Mouse (Mus musculus) lung, embryonic 16.5 days (tissue): ENCODE measurements at regions not wholly inside any gene's neighbourhood (a gene's known extent, or its start where the extent isn't known, plus 50 kb on each side); places are given as distances from the start of the nearest gene placed in this dataset.

Source experiments
- ATAC-seq: fragments of 200-750 bp; cut with Nextera tagmentation; 2 replicates; pipeline ENCODE4 v1.8.0; 2017; ENCODE audit warnings: low read depth, mild to moderate bottlenecking, moderate library complexity
- H3K27ac ChIP-seq: fragments of 300-500 bp; sonication (generic); 2 replicates; pipeline ENCODE4 v1.5.1; 2014; ENCODE audit warnings: mild to moderate bottlenecking, control low read depth, low read length
- H3K27me3 ChIP-seq: fragments of 300-500 bp; sonication (generic); 2 replicates; pipeline ENCODE4 v1.6.1; 2014; ENCODE audit warnings: low read depth, low read length, mixed read lengths; ENCODE audit not compliant: control insufficient read depth, insufficient read depth
- H3K36me3 ChIP-seq: fragments of 300-500 bp; sonication (generic); 2 replicates; pipeline ENCODE4 v1.6.1; 2014; ENCODE audit warnings: low read length; ENCODE audit not compliant: control insufficient read depth, insufficient read depth
- H3K4me1 ChIP-seq: fragments of 300-500 bp; sonication (generic); replicated peaks from 2 replicates; pipeline ENCODE4 v1.6.1; 2014; ENCODE audit warnings: low read length, mixed read lengths; ENCODE audit not compliant: control insufficient read depth, insufficient read depth
- H3K4me2 ChIP-seq: fragments of 300-500 bp; sonication (generic); 2 replicates; pipeline ENCODE4 v1.6.1; 2014; ENCODE audit warnings: low read depth, low read length, control low read depth
- H3K4me3 ChIP-seq: fragments of 300-500 bp; sonication (generic); 2 replicates; pipeline ENCODE4 v1.5.1; 2014; ENCODE audit warnings: mild to moderate bottlenecking, low read length, control low read depth
- H3K9ac ChIP-seq: fragments of 300-500 bp; sonication (generic); 2 replicates; pipeline ENCODE4 v1.6.1; 2014; ENCODE audit warnings: low read length, control low read depth
- H3K9me3 ChIP-seq: fragments of 300-500 bp; sonication (generic); 2 replicates; pipeline ENCODE4 v1.6.1; 2016; ENCODE audit warnings: low read length; ENCODE audit not compliant: control insufficient read depth
- WGBS: fragments of 180-500 bp; shearing (Covaris S2); extraction: QIAGEN DNeasy Blood & Tissue Kit; methylation state at CpG from one replicate; pipeline ENCODE4 v1.1.7; 2014; 5-methylcytosine and 5-hydroxymethylcytosine counted together

DNA sequence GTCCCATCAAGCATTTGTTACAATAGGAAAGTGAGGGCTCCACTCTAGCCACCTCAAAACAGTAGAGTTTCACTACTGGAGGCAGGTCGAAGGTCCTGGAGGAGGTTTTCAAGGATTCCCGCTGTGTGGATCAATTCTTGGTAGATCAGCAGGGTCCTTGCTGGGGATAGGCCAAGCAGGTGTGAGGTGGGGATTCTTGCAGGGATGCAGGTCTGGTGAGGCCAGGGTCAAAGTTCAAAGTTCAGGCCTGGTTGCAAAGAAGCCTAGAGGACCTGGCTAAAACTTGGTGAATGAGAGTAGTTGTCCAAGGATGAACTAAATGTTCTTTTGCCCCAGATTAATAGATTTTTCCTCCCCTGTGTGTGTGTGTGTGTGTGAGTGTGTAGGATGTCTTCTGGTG, 70.9 kb upstream of the Sulf2 start:
- Histone ChIP-seq H3K27ac (no peak overlapping the region), H3K27me3 (no peaks in the 10 kb centered on the region), H3K4me1 (0 out of 2 replicates have a peak, but pooled peaks cover 2% of the 10 kb centered on the region)

DNA sequence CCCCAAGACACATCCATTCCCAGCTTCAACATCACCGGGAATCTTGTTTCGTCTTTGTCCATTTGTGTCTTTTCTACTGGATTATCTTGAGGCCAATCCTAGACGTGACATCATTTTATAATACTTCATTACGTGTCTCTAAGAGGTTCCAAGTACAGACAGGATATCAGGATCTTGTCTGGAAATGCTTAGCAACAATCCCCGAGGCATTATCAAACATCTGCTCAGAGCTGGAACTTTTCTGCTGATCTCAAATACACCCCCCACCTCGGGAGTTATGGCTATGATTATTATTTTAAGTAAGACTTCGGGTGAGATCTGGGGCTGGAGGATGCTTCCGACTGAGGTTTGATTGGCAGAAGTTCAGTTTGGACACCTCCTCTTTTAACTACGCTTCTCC, 69.9 kb upstream of the Sulf2 start:
- no peaks in the 10 kb centered on the region for H3K9me3 ChIP-seq
- WGBS, result 72% methylated on average over 9 of the region's 9 CpGs
- no peak for ATAC-seq
- no peaks in the 10 kb centered on the region for H3K27me3 ChIP-seq
- no peaks in the 10 kb centered on the region for H3K36me3 ChIP-seq
- 0 out of 2 replicates have a peak, but pooled peaks cover 2% of the 10 kb centered on the region for H3K4me1 ChIP-seq
- H3K9ac ChIP-seq, result no peak overlapping the region
- no peak overlapping the region for H3K27ac ChIP-seq
- no peak overlapping the region for H3K4me2 ChIP-seq
- no peak overlapping the region for H3K4me3 ChIP-seq

More for the DNA sequence above, 70.9 kb upstream of the Sulf2 start:
- Histone ChIP-seq H3K4me3 (no peak overlapping the region), H3K36me3 (no peaks in the 10 kb centered on the region), H3K9me3 (no peaks in the 10 kb centered on the region), H3K9ac (no peak overlapping the region), H3K4me2 (no peak overlapping the region)
- no peak for ATAC-seq
- 97% methylated on average over 2 of the region's 2 CpGs for WGBS

DNA sequence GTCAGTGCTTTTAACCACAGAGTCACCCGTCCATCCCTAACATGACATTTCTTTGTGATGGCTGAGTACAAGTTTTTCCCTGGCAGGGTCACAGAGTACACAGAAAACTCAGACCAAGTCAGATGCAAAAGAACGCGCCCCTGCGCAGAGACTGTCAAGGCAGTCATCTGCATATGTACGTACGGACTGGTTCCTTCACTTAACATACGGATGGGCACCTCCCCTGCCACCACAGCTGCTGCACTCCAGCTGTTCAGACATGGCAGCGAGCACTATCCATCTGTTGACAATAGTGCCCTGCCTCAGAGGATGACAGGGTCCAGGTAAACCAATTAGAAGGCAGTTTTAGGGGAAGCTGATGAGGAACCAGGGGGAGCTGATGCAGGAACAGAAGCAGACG, 63.3 kb upstream of the Sulf2 start:
- no peaks in the 10 kb centered on the region for H3K4me1 ChIP-seq
- no peak for ATAC-seq
- H3K4me2 ChIP-seq, result no peak overlapping the region
- WGBS, result 72% methylated on average over 9 of the region's 9 CpGs
- no peaks in the 10 kb centered on the region for H3K36me3 ChIP-seq
- H3K27ac ChIP-seq, result no peak overlapping the region
- H3K27me3 ChIP-seq, result no peaks in the 10 kb centered on the region
- H3K9me3 ChIP-seq, result no peaks in the 10 kb centered on the region
- H3K9ac ChIP-seq, result no peak overlapping the region
- H3K4me3 ChIP-seq, result no peak overlapping the region

DNA sequence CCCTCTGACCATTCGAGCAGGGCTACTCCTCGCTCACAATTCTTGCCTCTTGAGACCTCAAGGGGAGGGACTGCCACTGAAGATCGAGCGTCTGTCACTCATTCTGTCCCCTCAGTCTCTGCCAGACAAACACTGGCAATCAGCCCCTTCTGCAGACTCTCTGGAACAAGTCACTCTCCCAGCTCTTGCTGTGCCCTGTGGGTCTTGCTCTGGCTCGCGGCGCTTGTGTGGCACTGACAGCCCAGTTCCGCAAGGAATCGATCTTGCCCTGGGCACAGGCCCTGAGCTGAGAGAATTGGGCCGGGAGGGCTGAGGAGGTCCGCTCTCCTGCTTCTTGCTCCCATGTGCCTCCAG, 61.0 kb upstream of the Sulf2 start:
- Histone ChIP-seq H3K27me3 (no peaks in the 10 kb centered on the region), H3K9ac (no peak overlapping the region), H3K4me2 (no peak overlapping the region), H3K9me3 (no peaks in the 10 kb centered on the region), H3K4me1 (no peaks in the 10 kb centered on the region), H3K27ac (no peak overlapping the region), H3K4me3 (no peak overlapping the region), H3K36me3 (no peaks in the 10 kb centered on the region)
- no peak for ATAC-seq
- WGBS, result 74% methylated on average over 11 of the region's 11 CpGs

DNA sequence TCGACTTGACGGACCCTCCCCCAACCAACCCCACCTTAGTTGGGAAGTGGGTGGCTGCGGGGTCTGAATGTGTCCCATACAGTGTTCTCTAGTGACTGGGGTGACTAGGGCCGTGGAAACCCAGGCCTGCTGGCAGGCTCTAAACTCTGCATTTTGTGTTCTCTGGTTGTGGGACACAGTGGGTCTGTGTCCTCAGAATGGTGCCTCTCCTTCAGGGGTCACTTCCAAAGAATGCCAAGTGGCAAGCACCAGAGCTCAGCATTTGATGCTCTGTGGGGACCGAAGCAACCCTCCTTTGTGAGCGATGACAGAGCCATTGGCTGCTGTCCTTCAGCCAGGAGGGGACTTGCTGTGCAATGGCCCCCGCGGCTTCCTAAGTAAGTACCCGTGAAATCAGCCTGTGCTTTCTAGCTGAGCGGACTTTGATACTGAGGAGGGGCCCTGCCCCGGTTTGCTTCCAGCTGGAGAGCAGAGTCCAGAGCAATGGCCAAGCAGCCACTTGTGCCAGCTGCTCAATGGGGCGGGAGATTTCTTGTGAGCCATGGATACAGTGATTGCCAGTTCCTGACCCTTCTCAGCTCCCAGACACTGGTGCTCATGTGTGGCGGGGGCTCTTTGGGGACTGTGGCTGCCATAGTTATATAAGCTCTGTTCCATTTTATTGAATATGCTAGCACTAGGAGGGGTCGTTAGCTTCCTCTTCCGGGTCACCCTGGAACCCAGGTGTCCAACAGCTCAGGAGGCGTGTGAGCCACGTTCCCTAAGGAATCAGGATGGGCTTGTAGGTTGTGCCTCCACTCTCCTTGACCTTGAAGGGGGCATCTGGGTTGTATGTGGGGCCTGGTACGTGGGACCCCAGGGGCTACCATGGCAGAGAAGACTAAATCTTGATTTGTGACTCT, 60.4 kb upstream of the Sulf2 start:
- H3K27me3 ChIP-seq, result no peaks in the 10 kb centered on the region
- H3K4me2 ChIP-seq, result no peak overlapping the region
- no peaks in the 10 kb centered on the region for H3K4me1 ChIP-seq
- no peak for ATAC-seq
- H3K27ac ChIP-seq, result no peak overlapping the region
- 69% methylated on average over 18 of the region's 18 CpGs for WGBS
- no peaks in the 10 kb centered on the region for H3K36me3 ChIP-seq
- no peaks in the 10 kb centered on the region for H3K9me3 ChIP-seq
- no peak overlapping the region for H3K4me3 ChIP-seq
- H3K9ac ChIP-seq, result no peak overlapping the region

DNA sequence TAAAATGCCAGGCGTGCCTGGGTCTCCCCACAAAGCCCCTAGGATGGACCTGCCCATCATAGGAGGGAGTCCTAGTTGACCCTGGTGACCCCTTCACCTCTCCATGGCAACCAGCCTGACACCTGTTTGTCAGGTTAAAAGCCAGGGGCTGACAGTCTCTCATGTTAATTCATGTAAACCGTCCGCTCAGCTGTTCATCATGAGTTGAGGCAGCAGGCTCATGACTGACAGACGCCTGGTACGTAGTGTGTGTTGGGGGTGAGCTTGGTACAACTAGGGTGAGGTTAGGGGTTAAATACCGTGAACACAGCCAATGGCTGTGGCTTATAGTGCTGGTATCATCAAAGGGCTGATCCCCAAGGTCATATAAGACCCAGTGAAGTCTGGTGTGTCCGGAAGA, 59.7 kb upstream of the Sulf2 start:
- Histone ChIP-seq H3K4me1 (no peaks in the 10 kb centered on the region), H3K36me3 (no peaks in the 10 kb centered on the region), H3K4me3 (no peak overlapping the region), H3K4me2 (no peak overlapping the region), H3K27me3 (no peaks in the 10 kb centered on the region), H3K9me3 (no peaks in the 10 kb centered on the region), H3K9ac (no peak overlapping the region), H3K27ac (no peak overlapping the region)
- WGBS, result 70% methylated on average over 7 of the region's 7 CpGs
- ATAC-seq, result no peak

DNA sequence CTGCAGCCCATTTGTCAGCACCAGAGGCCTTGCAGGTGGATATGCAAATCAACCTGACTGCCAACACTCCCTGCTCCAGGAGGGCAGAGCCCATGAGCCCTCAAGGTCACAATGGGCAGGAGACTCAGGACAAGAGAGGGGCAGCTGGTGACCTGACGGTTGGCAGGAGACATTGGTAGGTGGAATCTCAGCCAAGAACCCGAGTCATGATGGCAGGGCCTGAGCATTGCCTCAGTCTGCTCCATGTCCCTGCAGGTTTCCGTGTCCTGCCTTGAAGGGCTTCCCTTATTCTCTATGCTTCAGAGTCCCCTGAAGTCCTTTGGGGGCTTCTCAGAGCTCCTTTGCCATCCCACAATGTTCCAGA, 51.7 kb upstream of the Sulf2 start:
- H3K9me3 ChIP-seq, result no peaks in the 10 kb centered on the region
- H3K27me3 ChIP-seq, result no peaks in the 10 kb centered on the region
- H3K9ac ChIP-seq, result no peak overlapping the region
- H3K4me2 ChIP-seq, result no peak overlapping the region
- ATAC-seq, result no peak
- H3K36me3 ChIP-seq, result no peaks in the 10 kb centered on the region
- H3K4me1 ChIP-seq, result no peaks in the 10 kb centered on the region
- 88% methylated on average over 3 of the region's 3 CpGs for WGBS
- no peak overlapping the region for H3K4me3 ChIP-seq
- H3K27ac ChIP-seq, result no peak overlapping the region

DNA sequence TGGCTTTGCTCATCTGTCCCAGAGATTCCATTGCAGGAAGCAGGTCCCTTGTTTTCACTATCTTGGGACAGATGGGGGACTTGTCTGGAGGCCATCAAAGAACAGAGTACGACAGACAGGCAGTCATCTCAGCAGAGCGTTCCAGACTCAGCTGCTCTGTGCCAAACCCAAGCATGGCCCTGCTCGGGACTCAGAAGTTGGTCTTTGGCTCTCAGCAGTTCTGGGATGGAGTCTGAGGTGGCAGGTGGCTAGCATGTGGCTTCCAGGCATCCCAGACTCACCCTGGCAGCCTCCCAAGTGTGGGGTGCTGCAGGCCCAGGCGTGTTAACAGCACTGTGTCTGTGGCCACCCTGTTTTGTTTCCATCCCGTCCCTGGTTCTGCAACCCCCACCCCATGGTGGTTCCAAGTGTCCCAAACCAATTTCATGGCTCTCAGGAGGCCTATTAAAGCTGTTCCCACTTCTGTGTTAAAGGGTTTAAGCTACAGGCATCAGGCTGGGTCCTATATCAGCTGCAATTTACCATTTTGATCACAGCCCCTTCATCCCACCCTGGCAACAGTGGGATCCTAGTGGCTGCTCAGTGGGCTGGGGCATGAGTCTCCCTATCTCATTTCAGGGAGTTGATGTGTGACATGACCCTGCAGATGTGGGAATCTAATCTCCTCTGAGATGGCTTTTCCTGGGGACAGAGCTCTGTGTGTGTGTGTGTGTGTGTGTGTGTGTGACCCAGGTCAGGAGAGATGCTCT, 51.1 kb upstream of the Sulf2 start:
- no peak for ATAC-seq
- Histone ChIP-seq H3K4me2 (no peak overlapping the region), H3K36me3 (no peaks in the 10 kb centered on the region), H3K27me3 (no peaks in the 10 kb centered on the region), H3K4me1 (no peaks in the 10 kb centered on the region), H3K9me3 (no peaks in the 10 kb centered on the region), H3K27ac (no peak overlapping the region), H3K4me3 (no peak overlapping the region), H3K9ac (no peak overlapping the region)
- WGBS, result 45% methylated on average over 5 of the region's 5 CpGs
